Mouse (Mus musculus) MEL-GATA-1-ER (cell line): Measurements from ENCODE around the gene Cenpt.

ENCODE experiments used
- DNase-seq: peaks from one replicate; pipeline ENCODE4 v3.0.0-alpha.2; 2012; ENCODE audit warnings: low read depth; ENCODE audit errors: extremely low read depth

The Cenpt gene

GRCm38 (mm10) chr8:105853178-105853577 lies at the start of gene Cenpt:
Cenpt (minus strand) TSS chr8:105853278.
- DNase-seq: no peak

GRCm38 (mm10) chr8:105900941-105901616 lies 48.0 kb upstream of the Cenpt start:
- peak; percentile 72 for DNase-seq

- DNase-seq: peak; percentile 82
Measured at GRCm38 (mm10) chr8:105900180-105900940, 47.3 kb upstream of the Cenpt start, which contains the start of gene Pskh1. Pskh1 (plus strand) TSS chr8:105900441.

- DNase-seq: no peak
Measured at GRCm38 (mm10) chr8:105897801-105898480, 44.9 kb upstream of the Cenpt start.

- no peak for DNase-seq
Measured at GRCm38 (mm10) chr8:105893339-105893738, 40.3 kb upstream of the Cenpt start, which contains the start of gene Nrn1l. Nrn1l (plus strand) TSS chr8:105893567.

- DNase-seq: no peak
Measured at GRCm38 (mm10) chr8:105892432-105892831, 39.4 kb upstream of the Cenpt start.

- no peak for DNase-seq
Measured at GRCm38 (mm10) chr8:105890870-105891269, 37.8 kb upstream of the Cenpt start.

GRCm38 (mm10) chr8:105889756-105890465 lies 36.8 kb upstream of the Cenpt start:
- no peak for DNase-seq

- peak; percentile 70 for DNase-seq
Measured at GRCm38 (mm10) chr8:105880754-105881520, 27.9 kb upstream of the Cenpt start, which contains the start of gene Edc4. Edc4 (plus strand) TSS chr8:105880881.

GRCm38 (mm10) chr8:105874301-105874700 lies 21.2 kb upstream of the Cenpt start:
- no peak for DNase-seq

GRCm38 (mm10) chr8:105866364-105867029 lies 13.4 kb upstream of the Cenpt start:
- no peak for DNase-seq

GRCm38 (mm10) chr8:105861951-105862350 lies 8.9 kb upstream of the Cenpt start:
- no peak for DNase-seq

- DNase-seq: peak; percentile 98
Measured at GRCm38 (mm10) chr8:105860143-105860981, 7.3 kb upstream of the Cenpt start, which contains the start of gene Nutf2. Nutf2 (plus strand) TSS chr8:105860580.

GRCm38 (mm10) chr8:105859314-105859713 lies 6.2 kb upstream of the Cenpt start:
- DNase-seq: no peak

- DNase-seq: peak; percentile 81
Measured at GRCm38 (mm10) chr8:105858495-105858894, 5.4 kb upstream of the Cenpt start.

- no peak for DNase-seq
Measured at GRCm38 (mm10) chr8:105856168-105856835, 3.2 kb upstream of the Cenpt start.

- no peak for DNase-seq
Measured at GRCm38 (mm10) chr8:105855248-105856167, 2.4 kb upstream of the Cenpt start.
